Mouse (Mus musculus): ENCODE data around the gene Zfp788.

- TF ChIP-seq EP300 (IDR thresholded peaks at IDR 0.05; ENCODE audit: low read depth) (no peak), CTCF (IDR thresholded peaks at IDR 0.05; ENCODE audit: low read depth) (no peak)
These were observed 34.4 kb upstream of the Zfp788 start for GRCm38 (mm10) chr7:41598615-41599014.

All from liver, embryonic 14.5 days (tissue).